Mouse (Mus musculus) small intestine, adult 2 months (tissue): ENCODE data around the gene Rps23. TPM values are rescaled to one million over a fixed set of nuclear protein-coding genes. Genes with fewer than 3 reads are reported as not detected.
A peak's percentile ranks its signal among the peaks of the same experiment; 100 is the strongest.

Experiments
- H3K27ac ChIP-seq: fragments of 200-500 bp; 2 replicates; pipeline ENCODE4 v1.5.1; 2012; ENCODE audit warnings: low read depth, low read length, control low read depth, inconsistent platforms; ENCODE audit not compliant: insufficient read depth
- H3K27me3 ChIP-seq: fragments of 200-500 bp; 2 replicates; pipeline ENCODE4 v1.6.1; 2012; ENCODE audit warnings: mild to moderate bottlenecking, moderate library complexity, low read length, inconsistent platforms; ENCODE audit not compliant: control insufficient read depth, insufficient read depth
- H3K36me3 ChIP-seq: fragments of 200-500 bp; 2 replicates; pipeline ENCODE4 v1.6.1; 2012; ENCODE audit warnings: mild to moderate bottlenecking, low read length, control low read depth, inconsistent platforms; ENCODE audit not compliant: control insufficient read depth, insufficient read depth
- H3K4me1 ChIP-seq: fragments of 200-500 bp; 2 replicates; pipeline ENCODE4 v1.6.1; 2012; ENCODE audit warnings: low read length, inconsistent platforms, mixed read lengths; ENCODE audit not compliant: control insufficient read depth, insufficient read depth, insufficient read length
- H3K4me3 ChIP-seq: fragments of 200-500 bp; 2 replicates; pipeline ENCODE4 v1.5.1; 2012; ENCODE audit warnings: low read depth, mild to moderate bottlenecking, control low read depth, inconsistent platforms, low read length, moderate library complexity
- CTCF ChIP-seq: fragments of 200-500 bp; IDR thresholded peaks from 2 replicates; pipeline ENCODE4 v1.5.1; 2012; ENCODE audit warnings: low read depth, mild to moderate bottlenecking, control low read depth, inconsistent platforms, low read length, moderate library complexity, mixed read lengths; ENCODE audit not compliant: insufficient replicate concordance, insufficient read length; ENCODE audit errors: extremely low read depth
- POLR2A ChIP-seq: fragments of 200-500 bp; IDR thresholded peaks from 2 replicates; pipeline ENCODE4 v1.6.1; 2012; ENCODE audit warnings: low read depth, mild to moderate bottlenecking, control low read depth, inconsistent platforms, low read length, moderate library complexity
- WGBS: fragments of 180-500 bp; shearing (Covaris S2); methylation state at CpG from one replicate; pipeline ENCODE4 v1.1.7; 2018; 5-methylcytosine and 5-hydroxymethylcytosine counted together
- polyA plus RNA-seq: library from polyadenylated mRNA; depleted of rRNA; stranded (reverse); fragments of >200 nt; gene quantifications from 2 replicates; pipeline ENCODE4 v1.2.3, GENCODE M21; 2012; rRNA removed

Rps23 gene
- polyA plus RNA-seq, 1 experiment = 73.6 TPM

- no peaks in the 10 kb centered on the region for H3K4me1 ChIP-seq
- H3K27me3 ChIP-seq = no peaks in the 10 kb centered on the region
- TF ChIP-seq POLR2A = no peak
- no peak for TF ChIP-seq CTCF
- H3K36me3 ChIP-seq = no peaks in the 10 kb centered on the region
- H3K4me3 ChIP-seq = no peak overlapping the region
- WGBS = 56% methylated on average over 8 of the region's 8 CpGs
- H3K27ac ChIP-seq = no peak overlapping the region
Observed at GRCm38 (mm10) chr13:90965996-90966395, 43.2 kb downstream of the Rps23 start.

GRCm38 (mm10) chr13:90967422-90967821 lies 44.7 kb downstream of the Rps23 start:
- H3K4me1 ChIP-seq = no peaks in the 10 kb centered on the region
- H3K27me3 ChIP-seq = no peaks in the 10 kb centered on the region
- H3K27ac ChIP-seq = no peak overlapping the region
- WGBS = 8% methylated on average over 4 of the region's 4 CpGs
- H3K36me3 ChIP-seq = no peaks in the 10 kb centered on the region
- H3K4me3 ChIP-seq = no peak overlapping the region
- no peak for TF ChIP-seq POLR2A
- peak; percentile 80; the same call in 1 of the 2 replicates for TF ChIP-seq CTCF

- 70% methylated on average over 4 of the region's 4 CpGs for WGBS
Observed at GRCm38 (mm10) chr13:90968940-90969339, 46.2 kb downstream of the Rps23 start.

GRCm38 (mm10) chr13:90970259-90971017 lies 47.7 kb downstream of the Rps23 start:
- WGBS = 66% methylated on average over 10 of the region's 10 CpGs

More at GRCm38 (mm10) chr13:90968940-90969339, 46.2 kb downstream of the Rps23 start:
- Histone ChIP-seq H3K27me3 (no peaks in the 10 kb centered on the region), H3K4me1 (no peaks in the 10 kb centered on the region), H3K36me3 (no peaks in the 10 kb centered on the region), H3K4me3 (no peak overlapping the region), H3K27ac (no peak overlapping the region)
- TF ChIP-seq POLR2A (no peak), CTCF (no peak)

GRCm38 (mm10) chr13:90973409-90973808 lies 50.7 kb downstream of the Rps23 start:
- WGBS = 76% methylated on average over 7 of the region's 7 CpGs
- Histone ChIP-seq H3K36me3 (no peaks in the 10 kb centered on the region), H3K4me3 (no peak overlapping the region), H3K27me3 (no peaks in the 10 kb centered on the region), H3K4me1 (no peaks in the 10 kb centered on the region), H3K27ac (no peak overlapping the region)
- no peak for TF ChIP-seq POLR2A
- no peak for TF ChIP-seq CTCF

More at GRCm38 (mm10) chr13:90970259-90971017, 47.7 kb downstream of the Rps23 start:
- Histone ChIP-seq H3K4me1 (no peaks in the 10 kb centered on the region), H3K36me3 (no peaks in the 10 kb centered on the region), H3K27ac (no peak overlapping the region), H3K4me3 (no peak overlapping the region), H3K27me3 (no peaks in the 10 kb centered on the region)
- TF ChIP-seq POLR2A = no peak
- no peak for TF ChIP-seq CTCF

Other genes with a start within 250 kb of the Rps23 start
- not detected in 2 replicates for gene Atp6ap1l, start 17.6 kb upstream of the Rps23 start, polyA plus RNA-seq